12 mouse cellular contexts compared by ENCODE assay signal in the genomic region with DNA sequence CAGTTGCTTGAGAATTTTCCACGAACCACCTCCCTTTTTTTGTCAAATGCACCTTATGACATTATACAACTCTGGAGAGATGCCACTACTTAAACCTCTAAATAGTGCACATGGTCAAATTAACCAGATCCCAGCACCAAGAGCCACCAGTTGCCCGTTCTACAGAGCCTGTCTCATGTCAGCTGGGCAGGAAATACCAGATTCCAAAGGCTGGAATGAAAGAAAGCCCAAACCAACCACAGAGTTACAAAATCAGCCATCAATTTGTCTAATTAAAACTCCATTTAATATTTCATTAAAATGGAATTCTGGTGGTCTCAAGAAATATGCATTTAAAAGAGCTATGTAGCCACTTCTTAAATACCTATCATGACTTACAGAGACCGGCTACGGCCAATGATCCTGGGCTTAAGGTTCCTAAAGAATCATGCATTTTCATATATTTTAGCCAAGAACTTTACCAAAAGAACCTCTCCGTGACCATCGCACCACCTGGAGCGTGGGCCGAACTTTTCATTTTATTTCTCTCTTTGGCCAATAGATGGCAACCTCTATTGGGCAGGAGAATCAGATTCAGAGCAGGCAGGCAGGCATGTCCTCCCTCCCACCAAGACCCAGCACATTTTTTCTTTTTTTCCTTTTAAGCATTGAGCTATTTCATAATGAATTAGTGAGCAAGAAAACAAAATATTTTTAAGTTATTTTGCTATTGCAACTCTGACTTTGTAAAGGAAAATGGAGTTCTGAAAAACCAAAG. TPM values are rescaled to one million over a fixed set of nuclear protein-coding genes. Genes with fewer than 3 reads are reported as not detected.
A peak's percentile ranks its signal among the peaks of the same experiment; 100 is the strongest.
DNase-seq lines count a peak whose midpoint lies in the region; ATAC-seq and TF ChIP-seq lines count a peak whose summit lies in the region.
"Had no signal": no experiment of that assay in that cellular context is flagged by ENCODE, and none has a peak within 500 bp of the region (broad histone marks: within the 10 kb centered on the region; RNA-seq: fewer than 3 reads in every experiment).

No protein-coding gene starts in this region.

- ATAC-seq in heart, postnatal 0 days (ENCODE audit: insufficient read depth, low read depth): no peak

- no peaks in the 10 kb centered on the region for H3K27me3 ChIP-seq in heart, postnatal 0 days (ENCODE audit: control insufficient read depth, insufficient read depth, low read length)
- no peaks in the 10 kb centered on the region for H3K27me3 ChIP-seq in spleen, adult 2 months (ENCODE audit: control insufficient read depth, insufficient read depth, low read length)
- peaks cover 5% of the 10 kb centered on the region; the same call in 1 of the 2 replicates for H3K27me3 ChIP-seq in midbrain, embryonic 10.5 days (ENCODE audit: low read depth, poor library complexity, severe bottlenecking)
- H3K27me3 ChIP-seq: embryonic facial prominence, embryonic 12.5 days; heart, embryonic 12.5 days; megakaryocyte, embryonic 14.5 days had no signal

- TF ChIP-seq EP300 in heart, postnatal 0 days (IDR thresholded peaks at IDR 0.05; ENCODE audit: low read depth): no peak

- intact Hi-C loops in heart, postnatal 10 days (cut with DNase I): loop anchor here (2.0 to 10.0 kb wide), 4 partner anchors 31 to 1009 kb away; no protein-coding TSS in a partner anchor

- peak; percentile 68 for TF ChIP-seq CTCF in heart, postnatal 0 days (IDR thresholded peaks at IDR 0.05; ENCODE audit: low read depth)
- peak; percentile 49; the same call in 1 of the 2 replicates for TF ChIP-seq CTCF in spleen, adult 2 months (IDR thresholded peaks at IDR 0.05; ENCODE audit: extremely low read depth, insufficient read depth, insufficient read length, insufficient replicate concordance)
- peak; percentile 71 for TF ChIP-seq CTCF in cortical plate, adult 2 months (IDR thresholded peaks at IDR 0.05; ENCODE audit: extremely low read depth, insufficient read depth, low read length)

- 54% methylated on average over 8 of the region's 8 CpGs for WGBS in heart, postnatal 0 days
- WGBS in spleen, adult 2 months: 58% methylated on average over 8 of the region's 8 CpGs
- 73% methylated on average over 8 of the region's 8 CpGs for WGBS in midbrain, embryonic 10.5 days

- no peaks in the 10 kb centered on the region for H3K36me3 ChIP-seq in heart, postnatal 0 days (replicated peaks; ENCODE audit: control insufficient read depth, insufficient read depth, low read length)
- H3K36me3 ChIP-seq in spleen, adult 2 months (ENCODE audit: control insufficient read depth, insufficient read depth, low read length): no peaks in the 10 kb centered on the region
- H3K36me3 ChIP-seq in midbrain, embryonic 10.5 days: no peaks in the 10 kb centered on the region
- H3K36me3 ChIP-seq: embryonic facial prominence, embryonic 12.5 days; heart, embryonic 12.5 days had no signal

- H3K9me3 ChIP-seq in heart, postnatal 0 days (replicated peaks; ENCODE audit: control insufficient read depth, low read length): no peaks in the 10 kb centered on the region
- no peaks in the 10 kb centered on the region for H3K9me3 ChIP-seq in midbrain, embryonic 10.5 days (replicated peaks)
- H3K9me3 ChIP-seq: embryonic facial prominence, embryonic 12.5 days; heart, embryonic 12.5 days; megakaryocyte, embryonic 14.5 days had no signal

- H3K9ac ChIP-seq in heart, postnatal 0 days (replicated peaks; ENCODE audit: low read depth, low read length): no peak overlapping the region
- H3K9ac ChIP-seq: embryonic facial prominence, embryonic 12.5 days; heart, embryonic 12.5 days had no signal

- H3K27ac ChIP-seq in heart, postnatal 0 days (ENCODE audit: low read depth): no peak overlapping the region
- no peak overlapping the region for H3K27ac ChIP-seq in spleen, adult 2 months (ENCODE audit: insufficient read depth, low read length)
- no peak overlapping the region for H3K27ac ChIP-seq in cortical plate, adult 2 months (ENCODE audit: insufficient read depth, low read length)
- no peak overlapping the region for H3K27ac ChIP-seq in midbrain, embryonic 10.5 days (replicated peaks)
- H3K27ac ChIP-seq: embryonic facial prominence, embryonic 12.5 days had no signal

- peak; percentile 61 for DNase-seq in heart, postnatal 0 days (ENCODE audit: low spot score)
- no peak for DNase-seq in heart, postnatal 10 days
- DNase-seq in spleen, adult 2 months (ENCODE audit: low read depth in 1 of 2, low spot score in 2 of 2): no peak
- DNase-seq in spleen, adult 12 weeks (ENCODE audit: low spot score): no peak
- no peak for DNase-seq in urinary bladder, postnatal 36 days (ENCODE audit: low spot score in 2 of 2)
- DNase-seq in right cerebral cortex, postnatal 25 days: no peak
- DNase-seq in midbrain, embryonic 10.5 days (ENCODE audit: low spot score): no peak
- DNase-seq: right cerebral cortex, adult 18-20 months had no signal

- TF ChIP-seq POLR2A in spleen, adult 2 months (IDR thresholded peaks at IDR 0.05; ENCODE audit: low read depth, low read length): no peak
- no peak for TF ChIP-seq POLR2A in cortical plate, adult 2 months (IDR thresholded peaks at IDR 0.05; ENCODE audit: extremely low read depth, insufficient read depth, low read length)

- peaks cover 31% of the 10 kb centered on the region for H3K4me1 ChIP-seq in heart, postnatal 0 days (ENCODE audit: control insufficient read depth, insufficient read depth)
- H3K4me1 ChIP-seq in spleen, adult 2 months (ENCODE audit: control insufficient read depth, insufficient read depth, insufficient read length): peaks cover 14% of the 10 kb centered on the region
- H3K4me1 ChIP-seq in cortical plate, adult 2 months (ENCODE audit: control insufficient read depth, insufficient read depth, low read length): peaks cover 4% of the 10 kb centered on the region
- H3K4me1 ChIP-seq in midbrain, embryonic 10.5 days: peaks cover 28% of the 10 kb centered on the region

- H3K4me2 ChIP-seq in heart, postnatal 0 days (ENCODE audit: low read depth, low read length): no peak overlapping the region
- H3K4me2 ChIP-seq: embryonic facial prominence, embryonic 12.5 days; heart, embryonic 12.5 days had no signal

- no peak overlapping the region for H3K4me3 ChIP-seq in heart, postnatal 0 days (ENCODE audit: low read depth, low read length)
- H3K4me3 ChIP-seq in spleen, adult 2 months (ENCODE audit: extremely low read depth, insufficient read depth, insufficient read length): no peak overlapping the region
- no peak overlapping the region for H3K4me3 ChIP-seq in cortical plate, adult 2 months (ENCODE audit: insufficient read depth, low read length)
- H3K4me3 ChIP-seq in midbrain, embryonic 10.5 days: no peak overlapping the region
- H3K4me3 ChIP-seq: embryonic facial prominence, embryonic 12.5 days; heart, embryonic 12.5 days had no signal

RNA-seq across cellular contexts. Expression of a gene that starts 32.5 kb away (rescaled TPM):
- 31.6 and 33.8 TPM in 2 replicates for total RNA-seq in heart, postnatal 0 days (2014; rRNA removed; ENCODE audit: low replicate concordance)
- 13.6 and 16.3 TPM in 2 replicates for polyA plus RNA-seq in heart, postnatal 0 days (2015; fragmentation: Nextera tagmentation; extraction: Ambion mirVana)
- total RNA-seq in heart, postnatal 10 days (2021): 10 to 100 TPM; 42.0 to 84.3 TPM
- 17.1 and 18.4 TPM in 2 replicates for polyA plus RNA-seq in spleen, adult 2 months (2012; rRNA removed)
- polyA plus RNA-seq in cortical plate, adult 2 months (2012; rRNA removed): 53.4 and 61.0 TPM in 2 replicates
- 14.8 and 16.4 TPM in 2 replicates for polyA plus RNA-seq in midbrain, embryonic 10.5 days (2016; fragmentation: Nextera tagmentation; extraction: Ambion mirVana)
